Mouse (Mus musculus): ENCODE measurements around the gene Papolb. TPM values are rescaled to one million over a fixed set of nuclear protein-coding genes. Genes with fewer than 3 reads are reported as not detected.
A peak's percentile ranks its signal among the peaks of the same experiment; 100 is the strongest.

The Papolb gene
- total and polyA plus RNA-seq, 3 experiments: not detected

DNA sequence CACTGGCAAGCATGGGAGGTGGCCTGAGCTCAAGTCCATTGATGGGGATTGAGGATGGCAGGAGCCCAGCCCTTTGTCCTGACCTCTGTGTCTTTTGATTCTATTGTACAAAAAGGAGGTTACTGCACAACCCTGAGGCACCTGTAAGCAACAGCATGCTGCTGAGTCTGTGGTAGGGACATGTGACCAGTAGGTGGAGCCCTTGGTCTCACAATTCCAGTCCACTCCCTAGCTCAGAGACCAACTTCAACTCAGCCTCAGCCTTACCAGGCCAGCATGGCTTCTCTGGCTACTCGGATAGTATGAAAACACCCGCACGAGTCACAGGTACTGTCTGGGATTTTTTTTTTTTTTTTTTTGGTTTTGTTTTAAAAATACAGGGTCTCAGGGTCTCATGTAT, 27.5 kb downstream of the Papolb start:
- Histone ChIP-seq H3K36me3 (ENCODE audit: control insufficient read depth in 1 of 2, insufficient read depth in 2 of 2, low read length in 2 of 2) (no peaks in the 10 kb centered on the region), H3K27ac (ENCODE audit: control insufficient read depth, low read depth, low read length) (no peak overlapping the region), H3K9ac (ENCODE audit: control insufficient read depth, low read depth, low read length, poor library complexity, severe bottlenecking) (no peak overlapping the region), H3K4me3 (ENCODE audit: control insufficient read depth in 1 of 2, insufficient read depth in 1 of 2, low read depth in 2 of 2, low read length in 2 of 2) (no peak overlapping the region), H3K4me1 (ENCODE audit: control insufficient read depth in 1 of 2, insufficient read depth in 2 of 2, low read length in 2 of 2) (no peaks in the 10 kb centered on the region), H3K27me3 (ENCODE audit: control insufficient read depth in 1 of 2, insufficient read depth in 2 of 2, low read length in 2 of 2) (no peaks in the 10 kb centered on the region), H3K9me3 (replicated peaks; ENCODE audit: insufficient read depth, low read length) (no peaks in the 10 kb centered on the region), H3K79me2 (ENCODE audit: control insufficient read depth, insufficient read depth, low read length, poor library complexity) (no peaks in the 10 kb centered on the region)
- no peak for TF ChIP-seq KAT2A (conservative IDR thresholded peaks at IDR 0.05; ENCODE audit: low read depth, low read length)
- TF ChIP-seq HCFC1 (IDR thresholded peaks at IDR 0.05; ENCODE audit: low read depth, low read length): no peak
- no peak for TF ChIP-seq ZNF384 (IDR thresholded peaks at IDR 0.05; ENCODE audit: low read depth, low read length)
- TF ChIP-seq MYB (IDR thresholded peaks at IDR 0.05; ENCODE audit: low read depth, low read length): no peak
- TF ChIP-seq BHLHE40 (IDR thresholded peaks at IDR 0.05; ENCODE audit: borderline replicate concordance, low read depth, low read length): no peak
- TF ChIP-seq ELF1 (IDR thresholded peaks at IDR 0.05; ENCODE audit: low read depth, low read length): no peak
- peak; percentile 67 for TF ChIP-seq SMC3 (IDR thresholded peaks at IDR 0.05; ENCODE audit: low read depth, low read length)
- TF ChIP-seq CHD2 (IDR thresholded peaks at IDR 0.05; ENCODE audit: low read length): no peak
- TF ChIP-seq ZMIZ1 (IDR thresholded peaks at IDR 0.05; ENCODE audit: low read depth, low read length): no peak
- no peak for TF ChIP-seq JUND (IDR thresholded peaks at IDR 0.05; ENCODE audit: low read depth, low read length)
- TF ChIP-seq TBP (IDR thresholded peaks at IDR 0.05; ENCODE audit: low read depth, low read length): no peak
- TF ChIP-seq E2F4 (IDR thresholded peaks at IDR 0.05; ENCODE audit: borderline replicate concordance, low read depth, low read length): no peak
- TF ChIP-seq NELFE (IDR thresholded peaks at IDR 0.05; ENCODE audit: low read depth, low read length): no peak
- TF ChIP-seq UBTF (IDR thresholded peaks at IDR 0.05; ENCODE audit: borderline replicate concordance, insufficient read depth, low read depth, low read length): no peak
- no peak for TF ChIP-seq TCF12 (IDR thresholded peaks at IDR 0.05; ENCODE audit: low read depth, low read length)
- TF ChIP-seq RCOR1 (IDR thresholded peaks at IDR 0.05; ENCODE audit: low read depth, low read length): no peak
- peak; percentile 78 to 85 (median 80) for TF ChIP-seq CTCF (IDR thresholded peaks at IDR 0.05 in 2 of 3, conservative IDR thresholded peaks at IDR 0.05 in 1 of 3; ENCODE audit: control insufficient read depth in 1 of 3, insufficient read depth in 1 of 3, low read depth in 2 of 3, low read length in 3 of 3, poor library complexity in 1 of 3, severe bottlenecking in 1 of 3)
- TF ChIP-seq MEF2A (IDR thresholded peaks at IDR 0.05; ENCODE audit: extremely low read depth, insufficient replicate concordance, low read depth, low read length, poor library complexity, severe bottlenecking): no peak
- no peak for TF ChIP-seq USF2 (IDR thresholded peaks at IDR 0.05; ENCODE audit: borderline replicate concordance in 1 of 2, insufficient read depth in 1 of 2, low read depth in 1 of 2, low read length in 2 of 2)
- TF ChIP-seq GABPA (IDR thresholded peaks at IDR 0.05; ENCODE audit: low read depth, low read length): no peak
- TF ChIP-seq MYC (IDR thresholded peaks at IDR 0.05; ENCODE audit: low read depth, low read length): 0 out of 2 replicates have a peak, but pooled peaks have one; percentile 37
- no peak for TF ChIP-seq SIN3A (IDR thresholded peaks at IDR 0.05; ENCODE audit: low read length)
- TF ChIP-seq MAZ (IDR thresholded peaks at IDR 0.05; ENCODE audit: low read depth, low read length): no peak
- no peak for TF ChIP-seq NRF1 (IDR thresholded peaks at IDR 0.05; ENCODE audit: insufficient read depth, low read depth, low read length, poor library complexity, severe bottlenecking)
- TF ChIP-seq POLR2A (IDR thresholded peaks at IDR 0.05; ENCODE audit: control insufficient read depth in 1 of 2, insufficient read depth in 1 of 2, low read depth in 1 of 2, low read length in 2 of 2, poor library complexity in 1 of 2): no peak
- TF ChIP-seq MXI1 (IDR thresholded peaks at IDR 0.05; ENCODE audit: low read depth, low read length): no peak
- TF ChIP-seq POLR2AphosphoS5 (IDR thresholded peaks at IDR 0.05; ENCODE audit: borderline replicate concordance, low read depth, low read length): no peak
- TF ChIP-seq ZKSCAN1 (IDR thresholded peaks at IDR 0.05; ENCODE audit: low read depth, low read length): no peak
- TF ChIP-seq ZC3H11A (IDR thresholded peaks at IDR 0.05; ENCODE audit: low read depth, low read length): peak; percentile 30; the same call in 1 of the 2 replicates
- TF ChIP-seq MAFK (IDR thresholded peaks at IDR 0.05; ENCODE audit: borderline replicate concordance, low read depth, low read length): no peak
- TF ChIP-seq TAL1 (IDR thresholded peaks at IDR 0.05; ENCODE audit: low read length): no peak
- no peak for TF ChIP-seq ETS1 (IDR thresholded peaks at IDR 0.05; ENCODE audit: low read depth, low read length)
- peak; percentile 61; the same call in 1 of the 2 replicates for TF ChIP-seq MAX (IDR thresholded peaks at IDR 0.05; ENCODE audit: low read length)
- peak; percentile 68 for TF ChIP-seq USF1 (IDR thresholded peaks at IDR 0.05; ENCODE audit: low read depth, low read length)
- TF ChIP-seq GATA1 (IDR thresholded peaks at IDR 0.05; ENCODE audit: low read depth, low read length): no peak
- TF ChIP-seq EP300 (IDR thresholded peaks at IDR 0.05; ENCODE audit: low read depth in 1 of 2, low read length in 2 of 2): no peak
- TF ChIP-seq CHD1 (IDR thresholded peaks at IDR 0.05; ENCODE audit: low read depth, low read length): no peak
- TF ChIP-seq POLR2AphosphoS2 (IDR thresholded peaks at IDR 0.05; ENCODE audit: low read length): no peak
- TF ChIP-seq RAD21 (IDR thresholded peaks at IDR 0.05; ENCODE audit: low read depth, low read length): peak; percentile 65
- peak; percentile 82 for DNase-seq (ENCODE audit: low read depth, low spot score)
